Mouse (Mus musculus): ENCODE results near the gene Mipep. TPM values are rescaled to one million over a fixed set of nuclear protein-coding genes. Genes with fewer than 3 reads are reported as not detected.
A peak's percentile ranks its signal among the peaks of the same experiment; 100 is the strongest.

Gene Mipep
- polyA plus RNA-seq, 1 experiment from 2014 or later: 23.7 TPM

GRCm38 (mm10) chr14:60802026-60802425, 17.7 kb downstream of the Mipep start:
- H3K27me3 ChIP-seq: no peaks in the 10 kb centered on the region
- H3K4me1 ChIP-seq (replicated peaks): 0 out of 2 replicates have a peak, but pooled peaks cover 7% of the 10 kb centered on the region
- no peak overlapping the region for H3K9ac ChIP-seq (replicated peaks)
- no peak overlapping the region for H3K27ac ChIP-seq
- H3K4me3 ChIP-seq (replicated peaks): no peak overlapping the region
- H3K4me2 ChIP-seq: no peak overlapping the region
- no peak for ATAC-seq (ENCODE audit: insufficient number of reproducible peaks, insufficient read depth, low FRiP score, low TSS enrichment, low read depth)
- H3K36me3 ChIP-seq: peaks cover 57% of the 10 kb centered on the region
- 92% methylated on average over 13 of the region's 13 CpGs for WGBS
- H3K9me3 ChIP-seq: no peaks in the 10 kb centered on the region

GRCm38 (mm10) chr14:60804978-60805377, 20.6 kb downstream of the Mipep start:
- no peaks in the 10 kb centered on the region for H3K9me3 ChIP-seq
- WGBS: 89% methylated on average over 9 of the region's 9 CpGs
- peaks cover 47% of the 10 kb centered on the region for H3K36me3 ChIP-seq
- H3K4me1 ChIP-seq (replicated peaks): 0 out of 2 replicates have a peak, but pooled peaks cover 12% of the 10 kb centered on the region
- H3K27me3 ChIP-seq: no peaks in the 10 kb centered on the region
- ATAC-seq (ENCODE audit: insufficient number of reproducible peaks, insufficient read depth, low FRiP score, low TSS enrichment, low read depth): no peak
- no peak overlapping the region for H3K4me2 ChIP-seq
- no peak overlapping the region for H3K4me3 ChIP-seq (replicated peaks)
- no peak overlapping the region for H3K27ac ChIP-seq
- no peak overlapping the region for H3K9ac ChIP-seq (replicated peaks)

- H3K27ac ChIP-seq: no peak overlapping the region
- H3K4me3 ChIP-seq (replicated peaks): no peak overlapping the region
- H3K4me1 ChIP-seq (replicated peaks): 0 out of 2 replicates have a peak, but pooled peaks cover 12% of the 10 kb centered on the region
- no peak overlapping the region for H3K9ac ChIP-seq (replicated peaks)
- no peaks in the 10 kb centered on the region for H3K9me3 ChIP-seq
- ATAC-seq (ENCODE audit: insufficient number of reproducible peaks, insufficient read depth, low FRiP score, low TSS enrichment, low read depth): no peak
- H3K4me2 ChIP-seq: no peak overlapping the region
- WGBS: 88% methylated on average over 1 of the region's 1 CpGs
- no peaks in the 10 kb centered on the region for H3K27me3 ChIP-seq
- H3K36me3 ChIP-seq: peaks cover 48% of the 10 kb centered on the region
These were observed 21.5 kb downstream of the Mipep start for GRCm38 (mm10) chr14:60805871-60806270.

DNA sequence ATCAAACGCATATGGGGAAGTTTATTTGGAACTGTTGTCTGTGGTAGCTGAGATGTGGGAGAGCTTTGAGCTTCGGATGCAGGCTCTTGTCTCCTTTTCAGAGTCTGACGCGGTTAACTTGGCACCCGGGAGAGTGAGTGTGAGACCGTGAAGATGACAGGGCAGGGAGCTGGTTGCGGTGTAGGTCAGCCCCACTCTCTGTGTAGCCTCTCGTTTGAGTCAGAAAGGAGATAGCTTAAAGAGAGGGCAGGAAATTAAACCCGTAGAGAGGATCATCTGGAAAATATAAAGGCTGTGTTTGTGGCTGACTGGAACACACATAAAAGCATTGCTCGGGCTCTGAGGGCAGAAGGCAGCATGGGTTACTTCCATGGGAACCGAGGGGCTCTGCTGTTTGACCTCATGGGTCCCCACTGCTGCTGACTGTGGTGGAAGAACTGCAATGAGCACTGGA, 22.5 kb downstream of the Mipep start:
- 0 out of 2 replicates have a peak, but pooled peaks have one; percentile 31 for ATAC-seq (ENCODE audit: insufficient number of reproducible peaks, insufficient read depth, low FRiP score, low TSS enrichment, low read depth)
- Histone ChIP-seq H3K4me1 (replicated peaks) (0 out of 2 replicates have a peak, but pooled peaks cover 12% of the 10 kb centered on the region), H3K4me3 (replicated peaks) (no peak overlapping the region), H3K9me3 (no peaks in the 10 kb centered on the region), H3K36me3 (peaks cover 45% of the 10 kb centered on the region), H3K27me3 (no peaks in the 10 kb centered on the region), H3K4me2 (peak overlapping the region; percentile 6; the same call in 1 of the 2 replicates), H3K9ac (replicated peaks) (no peak overlapping the region), H3K27ac (peak overlapping the region; percentile 72)
- 21% methylated on average over 11 of the region's 11 CpGs for WGBS

GRCm38 (mm10) chr14:60809881-60810280, 25.5 kb downstream of the Mipep start:
- no peak overlapping the region for H3K4me3 ChIP-seq (replicated peaks)
- H3K9me3 ChIP-seq: no peaks in the 10 kb centered on the region
- 0 out of 2 replicates have a peak, but pooled peaks cover 12% of the 10 kb centered on the region for H3K4me1 ChIP-seq (replicated peaks)
- H3K27me3 ChIP-seq: no peaks in the 10 kb centered on the region
- ATAC-seq (ENCODE audit: insufficient number of reproducible peaks, insufficient read depth, low FRiP score, low TSS enrichment, low read depth): no peak
- no peak overlapping the region for H3K4me2 ChIP-seq
- peaks cover 47% of the 10 kb centered on the region for H3K36me3 ChIP-seq
- H3K9ac ChIP-seq (replicated peaks): no peak overlapping the region
- H3K27ac ChIP-seq: no peak overlapping the region
- 91% methylated on average over 8 of the region's 8 CpGs for WGBS

- WGBS: 86% methylated on average over 4 of the region's 4 CpGs
- Histone ChIP-seq H3K9ac (replicated peaks) (no peak overlapping the region), H3K27ac (no peak overlapping the region), H3K27me3 (no peaks in the 10 kb centered on the region), H3K4me2 (no peak overlapping the region), H3K4me3 (replicated peaks) (no peak overlapping the region), H3K9me3 (no peaks in the 10 kb centered on the region), H3K4me1 (replicated peaks) (0 out of 2 replicates have a peak, but pooled peaks cover 9% of the 10 kb centered on the region), H3K36me3 (peaks cover 55% of the 10 kb centered on the region)
- no peak for ATAC-seq (ENCODE audit: insufficient number of reproducible peaks, insufficient read depth, low FRiP score, low TSS enrichment, low read depth)
These were observed 27.2 kb downstream of the Mipep start for GRCm38 (mm10) chr14:60811547-60811946.

GRCm38 (mm10) chr14:60815098-60815497, 30.7 kb downstream of the Mipep start:
- ATAC-seq (ENCODE audit: insufficient number of reproducible peaks, insufficient read depth, low FRiP score, low TSS enrichment, low read depth): no peak
- Histone ChIP-seq H3K27me3 (no peaks in the 10 kb centered on the region), H3K9ac (replicated peaks) (no peak overlapping the region), H3K4me1 (replicated peaks) (no peaks in the 10 kb centered on the region), H3K27ac (no peak overlapping the region), H3K4me3 (replicated peaks) (no peak overlapping the region), H3K36me3 (peaks cover 47% of the 10 kb centered on the region), H3K9me3 (no peaks in the 10 kb centered on the region), H3K4me2 (no peak overlapping the region)
- WGBS: 92% methylated on average over 5 of the region's 5 CpGs

GRCm38 (mm10) chr14:60818045-60818444, 33.7 kb downstream of the Mipep start:
- H3K4me1 ChIP-seq (replicated peaks): no peaks in the 10 kb centered on the region
- WGBS: 81% methylated on average over 5 of the region's 5 CpGs
- no peak for ATAC-seq (ENCODE audit: insufficient number of reproducible peaks, insufficient read depth, low FRiP score, low TSS enrichment, low read depth)
- no peak overlapping the region for H3K4me2 ChIP-seq
- peaks cover 27% of the 10 kb centered on the region for H3K36me3 ChIP-seq
- no peak overlapping the region for H3K27ac ChIP-seq
- H3K27me3 ChIP-seq: no peaks in the 10 kb centered on the region
- no peak overlapping the region for H3K4me3 ChIP-seq (replicated peaks)
- H3K9me3 ChIP-seq: no peaks in the 10 kb centered on the region
- H3K9ac ChIP-seq (replicated peaks): no peak overlapping the region

GRCm38 (mm10) chr14:60830096-60830495, 45.7 kb downstream of the Mipep start:
- no peak overlapping the region for H3K27ac ChIP-seq
- no peak overlapping the region for H3K4me2 ChIP-seq
- H3K36me3 ChIP-seq: peaks cover 44% of the 10 kb centered on the region
- peaks cover 11% of the 10 kb centered on the region for H3K9me3 ChIP-seq
- H3K4me3 ChIP-seq (replicated peaks): no peak overlapping the region
- WGBS: 87% methylated on average over 2 of the region's 2 CpGs
- H3K27me3 ChIP-seq: no peaks in the 10 kb centered on the region
- no peak for ATAC-seq (ENCODE audit: insufficient number of reproducible peaks, insufficient read depth, low FRiP score, low TSS enrichment, low read depth)
- H3K4me1 ChIP-seq (replicated peaks): no peaks in the 10 kb centered on the region
- H3K9ac ChIP-seq (replicated peaks): no peak overlapping the region

- Histone ChIP-seq H3K4me2 (no peak overlapping the region), H3K36me3 (peaks cover 26% of the 10 kb centered on the region), H3K27me3 (no peaks in the 10 kb centered on the region), H3K9ac (replicated peaks) (no peak overlapping the region), H3K27ac (no peak overlapping the region), H3K4me1 (replicated peaks) (no peaks in the 10 kb centered on the region), H3K4me3 (replicated peaks) (no peak overlapping the region), H3K9me3 (peaks cover 6% of the 10 kb centered on the region)
- no peak for ATAC-seq (ENCODE audit: insufficient number of reproducible peaks, insufficient read depth, low FRiP score, low TSS enrichment, low read depth)
- WGBS: 88% methylated on average over 6 of the region's 6 CpGs
These were observed 52.3 kb downstream of the Mipep start for GRCm38 (mm10) chr14:60836709-60837108.

DNA sequence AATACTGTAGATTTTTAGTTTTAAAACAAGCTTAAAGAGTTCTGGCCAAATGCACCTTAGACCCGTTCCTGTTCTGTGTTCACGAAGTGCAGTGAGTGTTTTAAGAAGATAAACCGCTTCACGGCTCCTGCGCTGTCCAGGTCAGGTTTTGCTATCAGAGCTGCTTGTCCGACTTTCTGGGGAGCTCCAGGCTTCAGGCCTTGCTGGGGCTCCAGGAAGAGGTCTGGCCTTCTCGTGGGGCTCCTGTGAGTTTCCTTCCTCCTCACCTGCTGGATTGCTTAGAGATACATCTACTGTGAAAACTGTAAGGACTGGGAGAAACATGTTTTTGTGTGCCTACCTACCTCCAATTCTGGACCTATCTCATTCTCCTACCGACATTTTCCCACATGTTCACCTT, 55.3 kb downstream of the Mipep start:
- Histone ChIP-seq H3K36me3 (peaks cover 8% of the 10 kb centered on the region; the same call in 1 of the 2 replicates), H3K9ac (replicated peaks) (no peak overlapping the region), H3K4me1 (replicated peaks) (no peaks in the 10 kb centered on the region), H3K27ac (no peak overlapping the region), H3K9me3 (no peaks in the 10 kb centered on the region), H3K27me3 (no peaks in the 10 kb centered on the region), H3K4me3 (replicated peaks) (no peak overlapping the region), H3K4me2 (no peak overlapping the region)
- WGBS: 82% methylated on average over 8 of the region's 8 CpGs
- ATAC-seq (ENCODE audit: insufficient number of reproducible peaks, insufficient read depth, low FRiP score, low TSS enrichment, low read depth): no peak
